Mouse (Mus musculus) testis, adult 2 months (tissue): ENCODE data around the gene D430019H16Rik.

Experiments used
- CTCF ChIP-seq: fragments of 200-500 bp; IDR thresholded peaks from 2 replicates; pipeline ENCODE4 v1.5.1; 2012; ENCODE audit warnings: low read depth, mild to moderate bottlenecking, inconsistent platforms, low read length, moderate library complexity; ENCODE audit not compliant: control insufficient read depth, insufficient read depth, insufficient replicate concordance
- POLR2A ChIP-seq: fragments of 200-500 bp; IDR thresholded peaks from 2 replicates; pipeline ENCODE4 v1.6.1; 2012; ENCODE audit warnings: low read depth, mild to moderate bottlenecking, inconsistent platforms, low read length, moderate library complexity; ENCODE audit not compliant: control insufficient read depth

- TF ChIP-seq CTCF (no peak), POLR2A (no peak)
Measured at GRCm38 (mm10) chr12:105483503-105483902, 29.8 kb downstream of the D430019H16Rik start.
